In the genomic region with DNA sequence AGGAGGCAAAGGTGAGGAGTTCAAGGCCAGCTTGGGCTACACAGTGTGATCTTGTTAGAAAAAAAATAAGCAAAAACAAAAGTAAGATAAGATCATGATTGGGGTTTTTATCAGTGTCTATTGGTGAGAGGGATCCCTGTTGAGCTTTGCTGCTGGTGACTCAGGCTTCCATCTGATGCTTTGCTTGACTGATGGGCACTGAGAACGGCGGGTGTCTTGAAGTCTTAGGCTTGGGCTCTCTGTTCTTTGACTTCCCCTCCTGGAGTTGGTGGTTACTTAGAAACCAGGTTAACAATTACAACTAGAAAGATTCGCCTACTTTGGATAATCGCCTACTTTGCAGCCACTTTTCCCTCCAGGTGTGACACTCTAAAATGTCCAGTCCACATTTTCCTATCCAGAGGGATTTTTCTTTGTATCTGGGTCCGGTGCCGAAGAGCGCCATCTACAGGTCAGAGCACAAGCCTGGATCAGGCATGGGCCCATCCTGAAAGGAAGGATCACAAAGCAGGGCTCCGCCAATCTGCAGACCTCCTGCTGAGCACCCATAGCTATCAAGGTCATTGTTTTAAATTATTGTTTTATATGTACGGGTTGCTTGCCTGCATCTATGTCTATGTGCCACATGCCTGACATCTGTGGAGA, we compare ENCODE assay signal across 9 mouse cellular contexts. TPM values are rescaled to one million over a fixed set of nuclear protein-coding genes. Genes with fewer than 3 reads are reported as not detected.
DNase-seq lines count a peak whose midpoint lies in the region; ATAC-seq and TF ChIP-seq lines count a peak whose summit lies in the region.
"Had no signal": no experiment of that assay in that cellular context is flagged by ENCODE, and none has a peak within 500 bp of the region (broad histone marks: within the 10 kb centered on the region; RNA-seq: fewer than 3 reads in every experiment).

No protein-coding gene starts in this region.

- peak; percentile 43; the same call in 1 of the 2 replicates for ATAC-seq in frontal cortex, adult (ENCODE audit: low TSS enrichment)
- ATAC-seq in granulocyte monocyte progenitor cell, adult 5-6 weeks (replicated peaks; ENCODE audit: poor library complexity, severe bottlenecking), result 0 out of 2 replicates have a peak, but pooled peaks have one; percentile 6

- peak; percentile 56; the same call in 1 of the 2 replicates for TF ChIP-seq CTCF in small intestine, adult 2 months (IDR thresholded peaks at IDR 0.05; ENCODE audit: extremely low read depth, insufficient read length, insufficient replicate concordance, low read depth, low read length)

- intact Hi-C loops in left cerebral cortex, postnatal 36 days (cut with DNase I), result no loop called here

- WGBS in small intestine, adult 2 months, result 54% methylated on average over 9 of the region's 9 CpGs

- TF ChIP-seq POLR2A in small intestine, adult 2 months (IDR thresholded peaks at IDR 0.05; ENCODE audit: low read depth, low read length), result no peak

- no peak overlapping the region for H3K4me3 ChIP-seq in small intestine, adult 2 months (ENCODE audit: low read depth, low read length)

- no peak for DNase-seq in frontal cortex, postnatal 10 days (ENCODE audit: low spot score in 2 of 2)
- peak; percentile 31 for DNase-seq in right cerebral cortex, postnatal 14 days
- DNase-seq in right cerebral cortex, postnatal 10 days (ENCODE audit: low spot score in 2 of 2), result no peak
- DNase-seq in left cerebral cortex, adult 9 months (ENCODE audit: low spot score in 2 of 2), result no peak
- no peak for DNase-seq in left cerebral cortex, postnatal 36 days (ENCODE audit: low spot score in 2 of 2)

- H3K27me3 ChIP-seq in small intestine, adult 2 months (ENCODE audit: control insufficient read depth, insufficient read depth, low read length), result no peaks in the 10 kb centered on the region

- no peaks in the 10 kb centered on the region for H3K36me3 ChIP-seq in small intestine, adult 2 months (ENCODE audit: control insufficient read depth, insufficient read depth, low read length)

- H3K4me1 ChIP-seq in small intestine, adult 2 months (ENCODE audit: control insufficient read depth, insufficient read depth, insufficient read length, low read length), result no peaks in the 10 kb centered on the region; the same call in 1 of the 2 replicates

- H3K27ac ChIP-seq in small intestine, adult 2 months (ENCODE audit: insufficient read depth, low read depth, low read length), result no peak overlapping the region
- H3K27ac ChIP-seq: macrophage had no signal

RNA-seq across cellular contexts. Expression of a gene that starts 34.1 kb away (rescaled TPM):
- 41.1 and 65.7 TPM in 2 replicates for total RNA-seq in granulocyte monocyte progenitor cell, adult 5-6 weeks (2014; fragmentation: Nextera tagmentation)
- total RNA-seq in granulocyte monocyte progenitor cell, adult 5-6 weeks (2017), result 27.8 and 33.5 TPM in 2 replicates
- polyA plus RNA-seq in small intestine, adult 2 months (2012; rRNA removed), result 0.86 and 2.0 TPM in 2 replicates
- total RNA-seq in left cerebral cortex, postnatal 36 days (2021), result 10 to 100 TPM; 53.0 to 67.2 TPM
